Mouse (Mus musculus) hindbrain, embryonic 10.5 days (tissue): ENCODE results near the gene 1700057G04Rik. TPM values are rescaled to one million over a fixed set of nuclear protein-coding genes. Genes with fewer than 3 reads are reported as not detected.

Experiments used
- DNase-seq: peaks from one replicate; pipeline ENCODE4 v3.0.0-alpha.2; 2017; ENCODE audit warnings: low spot score
- H3K27ac ChIP-seq: fragments of 300-500 bp; sonication (generic); 2 replicates; pipeline ENCODE4 v1.5.1; 2016; ENCODE audit warnings: mild to moderate bottlenecking, moderate library complexity
- H3K27me3 ChIP-seq: fragments of 300-500 bp; sonication (generic); 2 replicates; pipeline ENCODE4 v1.6.1; 2016; ENCODE audit warnings: mild to moderate bottlenecking; ENCODE audit not compliant: poor library complexity, insufficient read depth, severe bottlenecking
- H3K36me3 ChIP-seq: fragments of 300-500 bp; sonication (generic); 2 replicates; pipeline ENCODE4 v1.6.1; 2016; ENCODE audit warnings: mild to moderate bottlenecking, moderate library complexity
- H3K4me1 ChIP-seq: fragments of 300-500 bp; sonication (generic); replicated peaks from 2 replicates; pipeline ENCODE4 v1.6.1; 2016; ENCODE audit warnings: mild to moderate bottlenecking
- H3K4me3 ChIP-seq: fragments of 300-500 bp; sonication (generic); 2 replicates; pipeline ENCODE4 v1.5.1; 2016; ENCODE audit warnings: mild to moderate bottlenecking, moderate library complexity
- H3K9me3 ChIP-seq: fragments of 300-500 bp; sonication (generic); 2 replicates; pipeline ENCODE4 v1.6.1; 2016; ENCODE audit warnings: mild to moderate bottlenecking, moderate library complexity
- WGBS: fragments of 180-500 bp; shearing (Covaris S2); methylation state at CpG from one replicate; pipeline ENCODE4 v1.1.7; 2016; 5-methylcytosine and 5-hydroxymethylcytosine counted together
- polyA plus RNA-seq: library from polyadenylated mRNA; unstranded; fragments of >200 nt; fragmentation: Nextera tagmentation; extraction: Ambion mirVana; gene quantifications from 2 replicates; pipeline ENCODE4 v1.2.1, GENCODE M21; 2016

The 1700057G04Rik gene
- polyA plus RNA-seq, 1 experiment from 2014 or later, result not detected

GRCm38 (mm10) chr9:92331383-92331782 lies 22.2 kb downstream of the 1700057G04Rik start:
- no peaks in the 10 kb centered on the region for H3K4me1 ChIP-seq
- H3K27me3 ChIP-seq, result no peaks in the 10 kb centered on the region
- no peak overlapping the region for H3K4me3 ChIP-seq
- no peak for DNase-seq
- WGBS, result 91% methylated on average over 4 of the region's 4 CpGs
- no peaks in the 10 kb centered on the region for H3K36me3 ChIP-seq
- no peaks in the 10 kb centered on the region for H3K9me3 ChIP-seq
- H3K27ac ChIP-seq, result no peak overlapping the region

GRCm38 (mm10) chr9:92334845-92335244 lies 25.7 kb downstream of the 1700057G04Rik start:
- no peak overlapping the region for H3K4me3 ChIP-seq
- 91% methylated on average over 10 of the region's 10 CpGs for WGBS
- H3K4me1 ChIP-seq, result no peaks in the 10 kb centered on the region
- no peak for DNase-seq
- no peaks in the 10 kb centered on the region for H3K27me3 ChIP-seq
- H3K36me3 ChIP-seq, result no peaks in the 10 kb centered on the region
- H3K9me3 ChIP-seq, result no peaks in the 10 kb centered on the region
- H3K27ac ChIP-seq, result no peak overlapping the region

- no peaks in the 10 kb centered on the region for H3K9me3 ChIP-seq
Observed at GRCm38 (mm10) chr9:92335277-92335818, 26.2 kb downstream of the 1700057G04Rik start.

GRCm38 (mm10) chr9:92337063-92337462 lies 27.9 kb downstream of the 1700057G04Rik start:
- Histone ChIP-seq H3K4me3 (no peak overlapping the region), H3K9me3 (no peaks in the 10 kb centered on the region), H3K27ac (no peak overlapping the region), H3K27me3 (no peaks in the 10 kb centered on the region), H3K36me3 (no peaks in the 10 kb centered on the region), H3K4me1 (no peaks in the 10 kb centered on the region)
- DNase-seq, result no peak
- 90% methylated on average over 1 of the region's 1 CpGs for WGBS

More at GRCm38 (mm10) chr9:92335277-92335818, 26.2 kb downstream of the 1700057G04Rik start:
- Histone ChIP-seq H3K4me3 (no peak overlapping the region), H3K27me3 (no peaks in the 10 kb centered on the region), H3K36me3 (no peaks in the 10 kb centered on the region), H3K27ac (no peak overlapping the region), H3K4me1 (no peaks in the 10 kb centered on the region)
- no peak for DNase-seq
- WGBS, result 94% methylated on average over 6 of the region's 6 CpGs

DNA sequence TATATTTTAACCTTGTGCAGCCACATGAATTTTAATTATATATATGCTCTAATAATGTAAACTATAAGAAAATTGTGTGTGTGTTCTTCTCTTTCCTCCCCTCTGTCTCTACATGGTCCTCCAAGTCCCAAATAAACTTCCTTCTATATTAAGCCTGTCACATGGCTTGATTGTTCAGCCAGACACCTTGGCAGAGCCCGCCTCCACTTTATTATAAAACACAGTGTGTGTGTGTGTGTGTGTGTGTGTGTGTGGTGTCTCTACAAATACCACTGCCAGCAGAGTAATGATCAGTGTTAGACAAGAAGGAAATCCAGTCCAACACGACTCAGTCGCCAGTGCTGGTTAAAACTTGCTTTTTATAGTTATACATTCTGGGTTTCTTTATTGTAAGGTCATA lies 28.5 kb downstream of the 1700057G04Rik start:
- Histone ChIP-seq H3K9me3 (no peaks in the 10 kb centered on the region), H3K4me1 (no peaks in the 10 kb centered on the region), H3K27me3 (no peaks in the 10 kb centered on the region), H3K36me3 (no peaks in the 10 kb centered on the region), H3K27ac (no peak overlapping the region), H3K4me3 (no peak overlapping the region)
- DNase-seq, result no peak
- 92% methylated on average over 3 of the region's 3 CpGs for WGBS

- WGBS, result 73% methylated on average over 1 of the region's 1 CpGs
- DNase-seq, result no peak
- Histone ChIP-seq H3K9me3 (no peaks in the 10 kb centered on the region), H3K4me1 (no peaks in the 10 kb centered on the region), H3K27me3 (no peaks in the 10 kb centered on the region), H3K36me3 (no peaks in the 10 kb centered on the region), H3K27ac (no peak overlapping the region), H3K4me3 (no peak overlapping the region)
Observed at GRCm38 (mm10) chr9:92338954-92339353, 29.8 kb downstream of the 1700057G04Rik start.

DNA sequence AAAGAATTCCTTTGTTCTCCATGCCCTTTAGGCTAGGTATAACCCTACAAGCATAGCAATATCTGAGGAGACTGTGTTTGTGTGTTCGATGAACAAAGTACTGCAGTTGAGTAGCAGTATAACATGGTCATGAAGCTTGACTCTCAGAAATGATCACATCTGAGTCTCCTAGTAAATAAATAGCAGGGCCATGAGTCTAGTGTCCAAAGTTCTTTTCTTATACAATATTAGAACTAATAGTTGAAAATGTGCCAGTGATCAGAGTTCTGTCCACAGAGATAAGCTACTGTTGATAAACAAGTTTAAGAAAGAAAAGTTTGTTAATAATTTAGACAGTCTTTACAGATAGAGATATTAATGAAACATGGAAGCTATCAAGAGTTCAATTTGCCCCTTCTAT lies 42.7 kb downstream of the 1700057G04Rik start:
- Histone ChIP-seq H3K4me1 (no peaks in the 10 kb centered on the region), H3K27me3 (no peaks in the 10 kb centered on the region), H3K27ac (no peak overlapping the region), H3K9me3 (no peaks in the 10 kb centered on the region), H3K36me3 (no peaks in the 10 kb centered on the region), H3K4me3 (no peak overlapping the region)
- no peak for DNase-seq
- 91% methylated on average over 1 of the region's 1 CpGs for WGBS

DNA sequence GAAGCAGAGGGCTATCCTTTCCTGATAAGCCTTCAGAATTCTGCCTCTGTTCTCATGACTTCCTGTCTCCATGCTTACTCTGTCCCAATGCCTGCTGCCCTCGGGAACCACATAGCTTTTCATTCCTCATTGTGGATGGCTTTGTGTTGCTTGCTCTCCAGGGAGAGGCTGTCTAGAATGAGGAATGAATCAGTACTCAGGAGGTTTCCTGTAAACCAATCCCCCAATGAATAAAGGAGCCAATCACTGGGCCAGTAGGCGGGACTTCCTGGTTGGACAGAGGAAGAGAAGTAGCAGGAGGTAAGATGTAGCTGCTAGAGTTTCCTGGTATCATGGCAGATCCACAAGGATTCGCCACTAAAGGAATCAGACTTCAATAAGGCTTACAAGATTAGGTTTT lies 44.1 kb downstream of the 1700057G04Rik start:
- H3K27me3 ChIP-seq, result no peaks in the 10 kb centered on the region
- no peaks in the 10 kb centered on the region for H3K36me3 ChIP-seq
- 79% methylated on average over 3 of the region's 3 CpGs for WGBS
- no peaks in the 10 kb centered on the region for H3K9me3 ChIP-seq
- no peak for DNase-seq
- no peak overlapping the region for H3K4me3 ChIP-seq
- H3K27ac ChIP-seq, result no peak overlapping the region
- no peaks in the 10 kb centered on the region for H3K4me1 ChIP-seq

DNA sequence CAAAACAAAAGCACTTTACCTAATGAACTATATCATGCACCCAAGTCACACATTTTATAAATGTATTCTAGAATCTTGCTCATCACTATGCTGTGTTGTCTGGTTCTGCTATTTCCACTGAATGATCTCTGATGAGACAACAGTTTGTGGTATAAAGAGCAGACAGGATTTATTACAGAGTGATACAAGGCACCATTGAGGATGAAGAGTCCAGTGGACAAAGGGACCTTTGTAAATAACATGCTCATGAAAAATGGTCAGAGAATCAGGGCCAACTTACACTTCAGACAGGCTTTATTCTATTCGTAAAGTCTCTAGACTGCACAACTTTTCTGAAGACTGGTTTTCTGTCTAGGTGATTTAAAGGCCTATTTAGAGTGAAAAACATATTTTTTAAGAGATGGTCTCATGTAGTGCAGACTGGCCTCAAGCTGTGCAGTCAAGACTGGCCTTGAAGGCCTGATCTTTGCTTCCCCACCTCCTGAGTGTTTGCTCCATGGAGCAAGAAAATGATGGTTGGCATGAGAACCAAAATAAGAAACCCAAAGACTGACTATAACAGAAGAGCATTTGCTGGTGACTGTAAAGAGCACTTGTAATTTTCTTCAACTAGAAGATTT lies 51.6 kb downstream of the 1700057G04Rik start:
- DNase-seq, result no peak
- 71% methylated on average over 1 of the region's 1 CpGs for WGBS
- Histone ChIP-seq H3K27me3 (no peaks in the 10 kb centered on the region), H3K9me3 (no peaks in the 10 kb centered on the region), H3K4me1 (no peaks in the 10 kb centered on the region), H3K27ac (no peak overlapping the region), H3K4me3 (no peak overlapping the region), H3K36me3 (no peaks in the 10 kb centered on the region)

GRCm38 (mm10) chr9:92363478-92363877 lies 54.3 kb downstream of the 1700057G04Rik start:
- WGBS, result 82% methylated on average over 2 of the region's 2 CpGs
- Histone ChIP-seq H3K27me3 (no peaks in the 10 kb centered on the region), H3K27ac (no peak overlapping the region), H3K4me1 (no peaks in the 10 kb centered on the region), H3K36me3 (no peaks in the 10 kb centered on the region), H3K4me3 (no peak overlapping the region), H3K9me3 (no peaks in the 10 kb centered on the region)
- DNase-seq, result no peak

GRCm38 (mm10) chr9:92368920-92369319 lies 59.7 kb downstream of the 1700057G04Rik start:
- no peak for DNase-seq
- no peaks in the 10 kb centered on the region for H3K27me3 ChIP-seq
- H3K4me1 ChIP-seq, result no peaks in the 10 kb centered on the region
- no peak overlapping the region for H3K4me3 ChIP-seq
- no peak overlapping the region for H3K27ac ChIP-seq
- H3K36me3 ChIP-seq, result no peaks in the 10 kb centered on the region
- no peaks in the 10 kb centered on the region for H3K9me3 ChIP-seq

DNA sequence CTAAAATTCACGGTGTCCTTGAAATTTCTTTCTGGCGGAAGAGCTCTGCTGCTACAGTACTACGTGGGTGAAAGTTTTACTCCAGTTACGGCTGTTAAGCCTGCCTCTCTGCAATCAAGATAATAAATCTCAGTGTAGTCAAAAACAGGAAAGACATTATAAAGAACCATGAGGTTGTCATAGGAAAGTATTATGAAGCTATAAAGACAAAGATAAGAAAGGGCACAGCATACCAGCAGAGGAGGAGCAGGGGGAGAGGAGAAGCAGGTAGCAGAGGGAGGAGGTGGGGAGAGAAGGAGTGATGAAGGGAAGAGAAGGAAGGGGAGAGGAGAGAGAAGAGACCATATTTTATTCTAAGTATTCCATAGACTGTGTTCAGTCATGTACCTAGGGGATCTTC lies 64.7 kb downstream of the 1700057G04Rik start:
- H3K9me3 ChIP-seq, result no peaks in the 10 kb centered on the region
- no peak for DNase-seq
- no peaks in the 10 kb centered on the region for H3K4me1 ChIP-seq
- 77% methylated on average over 4 of the region's 4 CpGs for WGBS
- H3K27me3 ChIP-seq, result no peaks in the 10 kb centered on the region
- H3K27ac ChIP-seq, result no peak overlapping the region
- H3K36me3 ChIP-seq, result no peaks in the 10 kb centered on the region
- H3K4me3 ChIP-seq, result no peak overlapping the region

DNA sequence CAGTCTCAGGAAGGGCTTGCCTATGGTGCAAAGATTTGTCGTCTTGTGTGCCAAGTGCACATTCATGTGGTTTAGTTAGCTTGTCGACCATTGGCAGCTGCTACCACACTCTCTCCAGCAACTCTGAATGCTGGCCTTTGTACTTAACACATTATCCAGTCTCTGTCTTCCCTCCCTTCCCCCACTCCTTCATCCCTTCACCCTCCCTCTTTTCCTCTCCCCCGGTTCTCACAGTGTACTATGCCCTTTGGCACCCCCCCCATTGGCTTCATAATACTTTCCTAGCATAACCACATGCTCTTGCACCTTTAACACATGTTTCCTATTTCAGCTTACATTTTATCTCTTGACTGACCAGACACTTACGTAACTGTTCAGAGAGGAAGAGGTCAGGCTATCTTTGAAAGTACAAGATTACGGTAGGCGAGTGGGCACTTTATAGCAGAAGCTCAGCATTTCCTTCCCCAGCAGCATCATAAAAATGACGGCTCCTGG lies 65.6 kb downstream of the 1700057G04Rik start:
- WGBS, result 68% methylated on average over 7 of the region's 7 CpGs
- Histone ChIP-seq H3K36me3 (no peaks in the 10 kb centered on the region), H3K27me3 (no peaks in the 10 kb centered on the region), H3K4me3 (no peak overlapping the region), H3K4me1 (no peaks in the 10 kb centered on the region), H3K27ac (no peak overlapping the region), H3K9me3 (no peaks in the 10 kb centered on the region)
- DNase-seq, result no peak

- Histone ChIP-seq H3K4me3 (no peak overlapping the region), H3K36me3 (no peaks in the 10 kb centered on the region), H3K9me3 (no peaks in the 10 kb centered on the region), H3K27me3 (no peaks in the 10 kb centered on the region), H3K4me1 (no peaks in the 10 kb centered on the region), H3K27ac (no peak overlapping the region)
- 66% methylated on average over 8 of the region's 8 CpGs for WGBS
- DNase-seq, result no peak
Observed at GRCm38 (mm10) chr9:92375378-92375777, 66.2 kb downstream of the 1700057G04Rik start.
